Mouse (Mus musculus) gastrocnemius, postnatal 10 days (tissue): Measurements from ENCODE around the gene Gm49342. TPM values are rescaled to one million over a fixed set of nuclear protein-coding genes. Genes with fewer than 3 reads are reported as not detected.
"Not testable (repeated sequence)": the region's sequence is repeated elsewhere in the genome, so short reads cannot be mapped to it uniquely, and the experiment has no call there.

ENCODE experiments used
- DNase-seq: peaks from one replicate; pipeline ENCODE4 v3.0.0; 2021; ENCODE audit warnings: mixed read lengths
- total RNA-seq, 2 experiments: library from RNA; stranded (reverse); gene quantifications; 2 replicates each; pipeline ENCODE4 v1.2.3; 2021

Gm49342 gene
- total RNA-seq, 2 experiments from 2014 or later: 5.8 to 6.7 TPM

DNA sequence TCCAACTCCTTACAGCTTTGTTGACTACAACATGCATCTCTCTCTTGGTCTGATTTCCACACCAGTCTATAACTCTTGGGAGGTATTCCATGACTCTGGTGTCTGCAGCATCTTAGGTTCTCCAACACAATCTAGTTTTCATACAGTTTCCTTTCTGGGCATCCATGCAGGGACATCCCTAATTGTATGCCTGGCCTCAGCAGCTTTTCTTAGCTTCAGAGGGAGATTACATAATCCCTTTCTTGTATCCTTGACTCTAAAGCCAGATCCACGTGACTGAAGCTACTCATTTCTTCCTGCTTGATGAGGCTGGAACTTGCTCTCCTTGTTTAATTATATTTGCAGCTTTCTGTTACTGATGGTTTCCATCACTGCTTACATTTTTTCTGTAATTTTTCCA lies 7.7 kb upstream of the Gm49342 start:
- DNase-seq: no peak

GRCm38 (mm10) chr14:50938119-50938908 lies 6.0 kb upstream of the Gm49342 start:
- DNase-seq: no peak

DNA sequence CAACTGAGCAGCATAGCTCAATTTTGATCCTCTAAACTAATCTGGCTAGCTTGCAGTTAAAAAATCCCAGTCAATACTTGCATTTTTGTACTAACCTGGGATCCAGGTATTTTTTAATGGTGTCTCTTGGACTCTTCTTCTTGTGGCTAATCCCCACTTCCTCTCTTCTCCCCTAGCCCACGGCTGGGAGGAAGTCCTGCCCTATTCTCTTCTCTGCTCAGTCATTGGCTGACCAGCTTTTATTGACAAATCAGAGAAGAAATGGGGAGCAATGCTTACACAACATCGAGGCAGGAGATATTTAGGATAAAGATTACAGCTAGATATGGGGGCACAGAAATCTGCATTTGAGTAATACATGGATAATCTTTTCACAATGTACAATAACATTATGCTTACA lies 5.4 kb upstream of the Gm49342 start:
- no peak for DNase-seq

GRCm38 (mm10) chr14:50944668-50945033 lies 334 bp downstream of the Gm49342 start:
- not testable (repeated sequence) for DNase-seq

GRCm38 (mm10) chr14:50945081-50945480 lies 764 bp downstream of the Gm49342 start:
- DNase-seq: not testable (repeated sequence)

- not testable (repeated sequence) for DNase-seq
Observed at GRCm38 (mm10) chr14:50945526-50945925, 1.2 kb downstream of the Gm49342 start.

GRCm38 (mm10) chr14:50955487-50955886 lies 11.2 kb downstream of the Gm49342 start:
- no peak for DNase-seq

DNA sequence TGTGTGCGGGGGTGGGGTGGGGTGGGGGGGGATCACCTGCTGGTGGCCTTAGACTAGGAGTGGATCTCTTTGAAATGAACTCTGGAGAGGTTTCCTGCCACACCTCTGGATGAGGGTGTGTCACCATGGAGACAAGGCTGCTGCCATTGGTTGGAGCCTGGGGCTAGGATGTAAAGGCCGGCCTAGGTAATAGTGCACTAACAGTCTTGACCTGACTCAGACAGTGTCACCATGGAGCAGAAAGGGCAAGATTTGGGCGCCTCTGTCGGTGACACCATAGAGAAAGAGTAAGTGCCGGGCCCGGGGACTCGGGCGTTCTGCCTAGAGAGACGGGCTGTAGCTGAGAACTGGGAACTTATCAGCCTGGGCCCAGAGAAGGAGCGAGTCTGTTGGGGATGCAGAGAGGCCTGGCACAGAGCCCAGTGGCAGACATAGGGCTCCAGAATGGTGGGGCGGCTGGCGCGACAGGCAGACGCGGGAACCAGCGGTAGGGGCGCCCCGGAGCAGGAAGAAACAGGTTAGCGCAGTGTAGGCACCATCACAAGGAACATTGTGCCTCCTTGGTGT lies 11.7 kb downstream of the Gm49342 start, which contains the start of gene Pnp2:
Gene Pnp2 (plus strand): TSS at position 51 of the 567 bp plus-strand sequence.
- peak; percentile 25 for DNase-seq

DNA sequence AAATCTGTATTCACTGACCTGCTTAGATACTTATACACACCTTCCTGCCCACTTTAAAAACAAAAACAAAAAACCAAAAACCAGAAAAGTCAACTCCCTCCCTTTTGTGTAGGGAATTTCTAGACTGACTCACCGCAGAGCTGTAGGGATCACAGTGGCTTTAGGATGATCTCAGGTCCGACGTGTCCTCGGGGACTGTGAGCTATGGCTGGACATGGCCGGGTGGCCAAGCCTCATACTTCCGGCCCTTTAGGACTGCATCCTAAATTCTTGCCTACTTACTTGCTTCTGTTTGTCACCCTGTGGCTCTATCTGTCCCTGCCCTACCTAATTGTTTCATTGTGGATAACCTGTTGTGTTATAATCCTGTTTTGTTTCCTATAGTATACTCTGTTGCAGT lies 12.4 kb downstream of the Gm49342 start:
- not testable (repeated sequence) for DNase-seq

DNA sequence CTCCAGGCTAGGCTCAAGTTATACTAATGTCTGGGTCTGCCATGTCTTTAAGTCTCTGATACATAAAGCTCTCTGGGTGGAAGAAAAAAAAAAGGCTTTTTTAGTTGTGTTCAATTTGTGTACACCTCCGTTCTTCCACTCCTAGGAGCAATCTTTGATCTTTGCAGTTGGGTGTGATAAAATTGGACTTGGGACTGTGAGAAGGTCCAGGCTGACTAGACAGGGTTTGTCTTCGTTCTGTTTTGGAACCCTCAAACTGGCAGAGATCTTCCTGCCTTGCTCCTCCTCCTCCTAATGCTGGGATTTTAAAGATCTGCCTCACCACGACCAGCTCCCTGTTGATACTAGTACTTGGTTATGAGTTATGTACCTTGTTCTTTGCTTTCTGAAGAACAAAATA lies 12.8 kb downstream of the Gm49342 start:
- DNase-seq: not testable (repeated sequence)

- DNase-seq: not testable (repeated sequence)
Observed at GRCm38 (mm10) chr14:50958289-50958995, 14.1 kb downstream of the Gm49342 start.

DNA sequence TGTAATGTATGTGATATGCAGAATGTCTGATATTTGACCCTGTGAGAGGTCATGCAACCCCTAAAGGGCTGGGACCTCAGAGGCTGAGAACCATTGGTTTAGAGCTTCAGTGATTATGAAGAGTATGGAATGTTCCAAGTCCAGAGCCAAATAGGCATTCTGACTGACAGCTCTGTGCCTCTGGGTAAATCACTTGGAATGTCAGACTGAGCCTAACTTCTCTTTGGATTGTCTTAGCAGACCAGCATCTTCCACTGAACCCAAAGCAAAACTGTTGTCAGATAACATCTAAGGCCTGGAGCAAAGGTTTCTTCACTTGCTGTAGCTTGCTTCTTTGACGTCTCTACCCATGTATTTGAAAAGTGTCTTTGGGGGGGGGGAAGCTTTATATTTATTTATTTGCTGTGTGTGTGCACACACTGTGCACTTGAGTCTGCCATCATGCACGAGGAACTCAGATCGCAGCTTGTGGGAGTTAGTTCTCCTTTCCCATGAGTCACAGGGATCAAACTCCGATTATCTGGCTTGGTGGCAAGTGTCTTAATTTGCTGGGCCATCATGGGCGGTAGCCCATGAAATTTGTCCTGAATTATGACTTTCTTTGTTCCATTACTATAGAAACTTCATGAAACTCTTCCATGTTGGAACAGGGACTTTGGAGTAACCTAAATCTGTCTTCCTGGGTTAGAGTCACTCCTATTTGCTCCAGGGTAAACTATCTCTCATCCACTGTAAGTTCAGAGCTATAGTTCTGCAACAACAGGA lies 24.1 kb downstream of the Gm49342 start:
- DNase-seq: no peak

DNA sequence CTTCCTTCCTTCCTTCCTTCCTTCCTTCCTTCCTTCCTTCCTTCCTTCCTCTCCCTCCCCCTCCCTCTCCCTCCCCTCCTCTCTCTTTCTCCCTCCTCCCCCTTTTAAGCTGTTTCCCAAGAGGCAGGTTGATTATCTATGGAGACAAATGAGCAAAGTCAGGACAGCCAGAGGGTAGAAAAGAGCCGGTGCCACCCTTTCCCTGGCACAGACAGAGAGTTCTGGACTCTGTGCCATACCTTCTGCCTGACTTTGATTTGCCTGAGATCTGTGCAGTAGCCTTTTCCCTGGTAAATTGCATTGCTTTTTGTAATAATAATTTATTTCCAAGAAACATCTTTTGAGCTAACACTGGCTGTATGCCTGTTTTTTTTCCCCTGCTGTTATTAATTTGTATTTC lies 24.7 kb downstream of the Gm49342 start:
- no peak for DNase-seq

GRCm38 (mm10) chr14:50969558-50970544 lies 25.5 kb downstream of the Gm49342 start:
- DNase-seq: no peak

DNA sequence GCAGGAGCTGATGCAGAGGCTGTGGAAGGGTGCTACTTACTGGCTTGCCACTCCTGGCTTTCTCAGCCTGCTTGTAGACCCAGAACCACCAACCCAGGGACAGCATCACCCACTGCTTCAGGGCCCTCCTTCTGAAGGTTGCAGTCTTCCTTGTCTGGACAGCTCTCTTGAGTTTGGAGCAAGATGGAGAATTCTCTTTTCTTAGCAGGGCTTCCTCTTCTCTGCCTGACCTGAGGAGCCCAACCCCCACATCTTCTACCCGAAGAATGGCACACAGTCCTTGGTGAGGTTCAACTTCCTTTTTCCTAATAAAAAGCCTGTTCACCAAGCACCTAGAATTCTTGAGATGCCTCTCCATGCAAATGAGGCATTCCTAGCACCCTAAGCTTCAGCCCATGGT lies 26.5 kb downstream of the Gm49342 start:
- DNase-seq: no peak

GRCm38 (mm10) chr14:50973054-50973453 lies 28.7 kb downstream of the Gm49342 start:
- DNase-seq: not testable (repeated sequence)

DNA sequence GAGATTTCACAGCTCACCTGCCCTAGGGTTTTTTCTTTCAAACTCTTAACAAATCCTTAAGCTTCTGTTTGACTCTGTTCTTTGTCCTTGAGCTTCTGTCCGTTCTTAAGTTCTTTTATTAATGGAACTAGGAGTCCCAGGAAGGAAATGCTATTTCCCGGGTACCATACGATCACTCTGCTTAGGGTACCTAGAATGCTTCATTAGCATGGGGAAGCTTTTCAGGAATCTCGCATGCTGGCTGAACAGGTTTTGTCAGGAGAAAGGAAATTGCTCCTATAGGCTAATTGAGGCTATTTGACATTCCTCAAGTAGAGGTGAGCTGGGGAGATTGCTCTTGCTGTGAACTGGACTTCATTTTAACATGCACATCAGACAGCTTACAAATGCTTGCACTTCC lies 29.4 kb downstream of the Gm49342 start:
- DNase-seq: no peak

GRCm38 (mm10) chr14:50975001-50975400 lies 30.7 kb downstream of the Gm49342 start:
- no peak for DNase-seq

GRCm38 (mm10) chr14:50976674-50977073 lies 32.4 kb downstream of the Gm49342 start:
- DNase-seq: no peak

DNA sequence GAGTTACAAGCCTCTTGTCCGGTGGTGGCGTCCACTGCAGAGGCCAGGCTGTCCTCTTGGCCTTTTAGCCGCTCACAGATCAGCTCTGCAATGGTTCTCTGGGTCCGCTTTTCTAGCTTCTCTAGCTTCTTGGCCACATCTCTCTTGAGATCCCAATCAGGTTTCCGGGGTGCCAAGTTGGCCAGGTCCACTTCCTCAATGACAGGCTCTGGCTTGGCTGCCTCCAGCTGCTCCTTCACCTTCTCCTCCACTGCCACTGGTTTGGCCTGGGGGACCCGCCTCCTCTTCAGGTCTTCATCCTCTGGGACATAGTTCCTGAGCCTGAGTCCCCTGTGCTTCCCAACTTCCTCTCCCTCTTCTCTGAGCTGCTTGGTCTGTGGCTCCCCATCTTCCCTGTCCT lies 34.1 kb downstream of the Gm49342 start:
- DNase-seq: not testable (repeated sequence)

GRCm38 (mm10) chr14:50979631-50980030 lies 35.3 kb downstream of the Gm49342 start:
- no peak for DNase-seq
